Mouse (Mus musculus) small intestine, adult 2 months (tissue): Measurements from ENCODE around the gene Ttc17. TPM values are rescaled to one million over a fixed set of nuclear protein-coding genes. Genes with fewer than 3 reads are reported as not detected.

Experiments used
- H3K27ac ChIP-seq: fragments of 200-500 bp; 2 replicates; pipeline ENCODE4 v1.5.1; 2012; ENCODE audit warnings: low read depth, low read length, control low read depth, inconsistent platforms; ENCODE audit not compliant: insufficient read depth
- H3K27me3 ChIP-seq: fragments of 200-500 bp; 2 replicates; pipeline ENCODE4 v1.6.1; 2012; ENCODE audit warnings: mild to moderate bottlenecking, moderate library complexity, low read length, inconsistent platforms; ENCODE audit not compliant: control insufficient read depth, insufficient read depth
- H3K36me3 ChIP-seq: fragments of 200-500 bp; 2 replicates; pipeline ENCODE4 v1.6.1; 2012; ENCODE audit warnings: mild to moderate bottlenecking, low read length, control low read depth, inconsistent platforms; ENCODE audit not compliant: control insufficient read depth, insufficient read depth
- H3K4me1 ChIP-seq: fragments of 200-500 bp; 2 replicates; pipeline ENCODE4 v1.6.1; 2012; ENCODE audit warnings: low read length, inconsistent platforms, mixed read lengths; ENCODE audit not compliant: control insufficient read depth, insufficient read depth, insufficient read length
- H3K4me3 ChIP-seq: fragments of 200-500 bp; 2 replicates; pipeline ENCODE4 v1.5.1; 2012; ENCODE audit warnings: low read depth, mild to moderate bottlenecking, control low read depth, inconsistent platforms, low read length, moderate library complexity
- CTCF ChIP-seq: fragments of 200-500 bp; IDR thresholded peaks from 2 replicates; pipeline ENCODE4 v1.5.1; 2012; ENCODE audit warnings: low read depth, mild to moderate bottlenecking, control low read depth, inconsistent platforms, low read length, moderate library complexity, mixed read lengths; ENCODE audit not compliant: insufficient replicate concordance, insufficient read length; ENCODE audit errors: extremely low read depth
- POLR2A ChIP-seq: fragments of 200-500 bp; IDR thresholded peaks from 2 replicates; pipeline ENCODE4 v1.6.1; 2012; ENCODE audit warnings: low read depth, mild to moderate bottlenecking, control low read depth, inconsistent platforms, low read length, moderate library complexity
- WGBS: fragments of 180-500 bp; shearing (Covaris S2); methylation state at CpG from one replicate; pipeline ENCODE4 v1.1.7; 2018; 5-methylcytosine and 5-hydroxymethylcytosine counted together
- polyA plus RNA-seq: library from polyadenylated mRNA; depleted of rRNA; stranded (reverse); fragments of >200 nt; gene quantifications from 2 replicates; pipeline ENCODE4 v1.2.3, GENCODE M21; 2012

Gene Ttc17
- polyA plus RNA-seq, 1 experiment: 12.3 TPM

- 81% methylated on average over 3 of the region's 3 CpGs for WGBS
Observed at GRCm38 (mm10) chr2:94275658-94276057, 130.8 kb downstream of the Ttc17 start.

GRCm38 (mm10) chr2:94273154-94274021, 133.1 kb downstream of the Ttc17 start:
- H3K36me3 ChIP-seq: no peaks in the 10 kb centered on the region
- WGBS: 2% methylated on average over 72 of the region's 72 CpGs
- no peak for TF ChIP-seq POLR2A
- no peak for TF ChIP-seq CTCF
- peak overlapping the region; percentile 63 for H3K4me3 ChIP-seq
- H3K4me1 ChIP-seq: peaks cover 9% of the 10 kb centered on the region
- H3K27me3 ChIP-seq: peaks cover 10% of the 10 kb centered on the region
- H3K27ac ChIP-seq: no peak overlapping the region

More at GRCm38 (mm10) chr2:94275658-94276057, 130.8 kb downstream of the Ttc17 start:
- Histone ChIP-seq H3K4me3 (no peak overlapping the region), H3K27ac (no peak overlapping the region), H3K36me3 (no peaks in the 10 kb centered on the region), H3K4me1 (peaks cover 9% of the 10 kb centered on the region), H3K27me3 (peaks cover 10% of the 10 kb centered on the region)
- TF ChIP-seq CTCF (no peak), POLR2A (no peak)

GRCm38 (mm10) chr2:94271176-94271575, 135.3 kb downstream of the Ttc17 start:
- H3K4me1 ChIP-seq: peaks cover 9% of the 10 kb centered on the region
- peaks cover 10% of the 10 kb centered on the region for H3K27me3 ChIP-seq
- no peak for TF ChIP-seq CTCF
- no peak for TF ChIP-seq POLR2A
- no peak overlapping the region for H3K4me3 ChIP-seq
- WGBS: 90% methylated on average over 10 of the region's 10 CpGs
- no peak overlapping the region for H3K27ac ChIP-seq
- H3K36me3 ChIP-seq: no peaks in the 10 kb centered on the region

- peaks cover 9% of the 10 kb centered on the region for H3K4me1 ChIP-seq
- H3K27me3 ChIP-seq: peaks cover 9% of the 10 kb centered on the region
- TF ChIP-seq CTCF (no peak), POLR2A (no peak)
- WGBS: 67% methylated on average over 8 of the region's 8 CpGs
- H3K4me3 ChIP-seq: no peak overlapping the region
- H3K27ac ChIP-seq: no peak overlapping the region
- H3K36me3 ChIP-seq: no peaks in the 10 kb centered on the region
Observed at GRCm38 (mm10) chr2:94268835-94269234, 137.7 kb downstream of the Ttc17 start.

GRCm38 (mm10) chr2:94267213-94267850, 139.2 kb downstream of the Ttc17 start:
- no peaks in the 10 kb centered on the region for H3K36me3 ChIP-seq
- TF ChIP-seq POLR2A: no peak
- no peak for TF ChIP-seq CTCF
- WGBS: 38% methylated on average over 4 of the region's 4 CpGs
- H3K27ac ChIP-seq: no peak overlapping the region
- H3K4me1 ChIP-seq: no peaks in the 10 kb centered on the region
- H3K27me3 ChIP-seq: peaks cover 10% of the 10 kb centered on the region
- H3K4me3 ChIP-seq: no peak overlapping the region

DNA sequence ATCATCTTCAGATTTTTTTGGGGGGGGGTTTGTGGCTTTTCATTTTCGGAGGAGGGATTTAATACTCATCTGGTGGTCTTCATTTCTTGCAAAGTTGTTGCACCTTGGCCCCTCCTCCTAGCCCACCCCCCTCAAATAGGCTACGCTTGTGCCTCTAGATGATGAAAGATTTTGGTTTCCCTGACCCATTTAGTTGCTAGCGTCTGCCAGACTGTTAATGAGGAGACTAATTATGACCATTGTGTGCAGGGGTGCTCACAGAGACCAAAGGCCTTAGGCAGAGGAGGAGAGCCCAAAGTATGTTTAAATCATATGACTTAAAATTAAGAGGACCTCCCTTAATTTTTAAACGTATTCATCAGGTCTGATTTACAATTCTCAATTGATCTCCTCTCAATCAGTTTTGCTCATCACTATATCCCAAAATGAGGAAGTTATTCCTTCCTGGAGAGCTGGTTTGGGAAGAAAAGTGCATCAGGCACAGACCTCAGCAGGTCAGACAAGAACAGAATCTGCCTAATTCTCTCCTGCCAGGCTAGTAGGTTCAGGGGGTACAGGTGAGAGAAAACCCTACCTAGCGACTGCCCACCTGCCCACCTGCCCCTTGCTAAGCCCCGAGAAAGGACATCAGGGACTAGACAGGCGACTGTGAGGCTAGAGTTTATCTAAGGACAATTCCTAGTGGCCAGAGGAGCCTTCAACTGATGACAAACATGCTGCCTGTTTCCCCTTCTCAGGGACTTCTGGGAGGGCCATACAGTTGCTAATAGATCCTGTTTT, 139.9 kb downstream of the Ttc17 start:
- Histone ChIP-seq H3K27ac (no peak overlapping the region), H3K36me3 (no peaks in the 10 kb centered on the region), H3K4me3 (no peak overlapping the region), H3K4me1 (no peaks in the 10 kb centered on the region), H3K27me3 (peaks cover 10% of the 10 kb centered on the region)
- TF ChIP-seq CTCF (no peak), POLR2A (no peak)
- WGBS: 42% methylated on average over 7 of the region's 7 CpGs
